Mouse (Mus musculus): ENCODE data around the gene Dnmt1.

Gene Dnmt1

GRCm38 (mm10) chr9:20976216-20976960 lies 16.7 kb upstream of the Dnmt1 start, which contains the start of gene S1pr2:
TSS of gene S1pr2 (minus strand) at chr9:20976781.
- DNase-seq = peak; percentile 80

- no peak for DNase-seq
Observed at GRCm38 (mm10) chr9:20975431-20976215, 15.9 kb upstream of the Dnmt1 start.

- DNase-seq = no peak
Observed at GRCm38 (mm10) chr9:20973682-20974075, 14.0 kb upstream of the Dnmt1 start.

DNA sequence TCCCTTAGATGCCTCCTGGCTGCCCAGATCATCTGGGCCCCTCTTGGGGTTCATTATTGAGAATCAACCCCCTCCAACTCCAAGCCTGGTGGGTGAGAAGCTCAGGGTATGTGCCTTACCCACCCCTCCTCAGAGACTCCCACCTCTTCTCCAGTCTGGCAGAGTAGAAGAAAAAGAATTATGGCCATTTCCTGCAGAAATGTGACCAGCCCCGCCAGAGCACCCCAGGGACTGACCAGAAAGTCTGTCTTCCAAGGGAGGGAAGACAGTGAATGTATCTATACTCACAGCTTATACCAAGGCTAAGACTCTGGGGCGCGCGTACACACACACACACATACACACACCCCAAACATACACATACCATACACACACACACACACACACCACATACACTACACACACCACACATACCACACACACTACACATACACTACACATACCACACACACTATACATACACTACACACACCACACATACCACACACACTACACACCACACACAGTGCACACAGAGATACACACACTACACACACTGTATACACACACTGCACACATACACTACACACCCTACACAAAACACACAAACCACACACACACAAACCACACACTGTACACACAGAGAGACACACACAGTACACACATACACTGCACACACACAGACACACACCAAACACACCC lies 13.5 kb upstream of the Dnmt1 start:
- no peak for DNase-seq

DNA sequence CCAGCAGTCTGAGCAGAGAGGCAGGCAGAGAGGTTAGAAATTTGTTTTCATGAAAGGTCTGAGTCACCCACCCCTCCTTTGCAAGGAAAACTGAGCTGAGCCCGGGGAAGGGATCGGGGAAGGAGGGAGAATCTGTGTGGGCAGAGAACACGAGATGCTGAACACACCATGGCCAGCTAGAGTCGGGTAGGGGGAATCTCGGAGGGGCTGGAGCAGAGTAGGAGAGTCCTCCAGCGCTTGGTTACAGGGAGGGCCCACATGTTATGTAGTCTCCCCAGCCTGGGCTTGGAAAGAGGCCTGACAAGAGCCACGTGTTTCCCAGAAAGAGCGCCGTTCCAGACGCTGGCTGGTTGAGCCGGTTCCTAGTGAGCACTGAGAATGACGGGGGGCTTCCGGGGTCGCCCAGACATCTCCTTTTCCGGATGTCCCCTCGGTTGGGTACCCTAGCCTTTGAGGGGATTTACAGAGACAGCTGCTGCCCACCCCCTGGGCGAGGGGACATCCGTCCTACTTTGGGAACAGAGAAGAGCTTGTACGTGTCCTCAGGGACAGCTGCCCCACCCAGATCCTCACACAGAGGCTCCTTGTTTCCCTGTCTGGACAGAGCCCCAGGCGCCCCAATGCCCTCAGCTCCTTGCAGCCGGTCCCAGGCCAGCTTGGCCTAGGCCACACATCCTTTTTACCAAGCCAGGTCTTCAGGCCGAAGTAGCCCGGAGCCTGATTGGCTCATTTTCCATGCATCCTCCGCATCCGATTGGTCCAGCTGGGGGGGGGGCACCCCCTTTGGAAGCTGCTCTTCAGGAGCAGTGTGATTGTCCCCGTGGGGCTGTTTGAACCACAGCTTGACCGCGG lies 12.7 kb upstream of the Dnmt1 start:
- peak; percentile 39 for DNase-seq

- DNase-seq = no peak
Observed at GRCm38 (mm10) chr9:20971751-20972140, 12.1 kb upstream of the Dnmt1 start.

- no peak for DNase-seq
Observed at GRCm38 (mm10) chr9:20966747-20967146, 7.1 kb upstream of the Dnmt1 start.

DNA sequence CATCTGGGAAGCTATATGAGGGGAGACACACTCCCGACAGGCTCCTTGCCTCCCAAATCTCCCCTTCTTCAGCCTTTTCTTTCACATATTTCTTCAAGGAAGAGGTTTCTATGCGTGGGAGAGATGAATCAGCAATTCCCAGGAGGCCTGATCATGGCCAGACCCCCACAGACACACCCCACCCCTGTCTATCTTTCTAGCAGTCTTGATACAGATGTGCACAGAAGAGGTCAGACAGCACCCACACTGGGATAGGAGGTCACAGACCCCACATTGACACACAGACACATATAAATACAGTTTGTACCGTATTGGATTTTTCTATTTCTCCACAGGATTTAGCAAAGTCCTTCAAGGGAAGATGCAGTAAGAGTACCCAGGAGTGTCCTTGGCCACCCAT lies 6.3 kb upstream of the Dnmt1 start:
- no peak for DNase-seq

GRCm38 (mm10) chr9:20965606-20966005 lies 5.9 kb upstream of the Dnmt1 start:
- DNase-seq = no peak

- DNase-seq = no peak
Observed at GRCm38 (mm10) chr9:20961557-20961956, 1.9 kb upstream of the Dnmt1 start.

GRCm38 (mm10) chr9:20956989-20957388 lies 2.7 kb downstream of the Dnmt1 start:
- no peak for DNase-seq

DNA sequence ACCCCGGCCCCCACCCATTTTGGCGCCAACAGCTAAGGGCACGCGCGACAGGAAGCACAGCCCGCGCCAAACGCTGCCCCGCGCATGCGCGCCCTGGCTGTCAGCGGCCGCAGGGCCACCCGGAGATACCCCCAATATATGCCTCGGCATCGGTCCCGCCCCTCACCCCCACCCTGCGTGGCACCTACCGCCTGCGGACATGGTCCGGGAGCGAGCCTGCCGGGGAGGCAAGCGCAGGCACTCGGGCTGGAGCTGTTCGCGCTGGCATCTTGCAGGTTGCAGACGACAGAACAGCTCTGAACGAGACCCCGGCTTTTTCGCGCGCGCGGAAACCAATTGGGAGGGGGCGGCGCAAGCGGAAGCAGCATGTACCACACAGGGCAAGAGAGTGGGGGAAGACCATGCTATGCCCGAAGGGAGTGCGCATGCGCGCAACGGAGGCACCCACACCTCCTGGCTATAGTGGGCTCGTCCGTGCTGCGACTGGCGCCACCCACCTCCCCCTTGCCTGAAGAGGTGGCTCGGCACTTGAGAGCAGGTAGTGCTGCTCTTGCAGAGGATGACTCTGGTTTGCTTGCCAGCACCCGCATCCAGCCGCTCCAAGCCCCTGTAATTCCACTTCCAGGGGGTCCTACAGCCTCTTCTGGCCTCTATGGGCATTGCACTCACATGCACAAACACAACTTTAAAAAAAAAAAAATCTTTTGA lies 7.0 kb downstream of the Dnmt1 start:
- peak; percentile 93 for DNase-seq

DNA sequence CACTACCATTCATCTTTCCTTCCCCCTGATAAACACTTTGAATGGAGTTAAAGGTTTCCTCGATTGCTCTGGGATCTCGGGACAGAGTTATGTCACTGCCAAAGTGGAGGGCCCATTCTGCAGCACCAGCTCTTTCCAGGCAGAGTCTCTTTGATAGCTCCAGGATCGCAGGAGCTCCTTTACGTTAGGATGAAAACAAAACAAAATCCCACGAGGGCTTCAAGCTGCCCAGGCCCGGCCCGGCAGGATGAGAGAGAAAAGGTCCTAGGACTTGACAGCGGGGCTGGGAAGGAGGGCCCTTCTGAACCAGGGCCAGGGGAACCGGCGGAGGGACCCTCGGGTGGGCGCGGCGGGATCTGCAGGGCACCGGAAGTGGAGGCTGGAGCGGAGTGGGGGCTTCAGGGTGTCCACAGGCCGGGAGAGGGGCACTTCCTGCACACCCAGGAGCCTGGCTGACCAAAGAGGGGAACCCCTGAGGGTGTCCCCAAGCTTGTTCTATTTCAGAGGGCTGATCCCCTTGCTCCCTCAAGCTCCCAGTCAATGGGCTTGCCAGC lies 7.6 kb downstream of the Dnmt1 start:
- DNase-seq = no peak

DNA sequence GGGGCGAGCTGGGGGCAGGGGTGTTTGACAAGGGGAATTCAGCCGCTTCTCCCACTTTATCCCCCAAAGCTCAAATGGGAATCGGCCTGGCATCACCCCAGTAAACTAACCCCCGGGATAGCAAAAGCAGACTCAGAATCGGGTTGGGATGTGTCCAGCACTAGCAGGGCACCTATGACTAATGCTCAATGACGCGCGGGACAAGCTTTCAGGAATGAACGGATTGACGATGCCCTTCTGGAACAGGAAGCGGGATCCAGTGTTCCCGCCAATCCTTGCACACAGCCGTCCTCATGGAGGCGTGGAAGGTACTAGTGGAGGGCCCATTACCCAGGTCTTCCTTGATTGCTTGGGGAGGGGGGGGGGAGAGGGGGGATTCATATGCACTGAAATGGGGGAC lies 8.2 kb downstream of the Dnmt1 start:
- DNase-seq = peak; percentile 19

DNA sequence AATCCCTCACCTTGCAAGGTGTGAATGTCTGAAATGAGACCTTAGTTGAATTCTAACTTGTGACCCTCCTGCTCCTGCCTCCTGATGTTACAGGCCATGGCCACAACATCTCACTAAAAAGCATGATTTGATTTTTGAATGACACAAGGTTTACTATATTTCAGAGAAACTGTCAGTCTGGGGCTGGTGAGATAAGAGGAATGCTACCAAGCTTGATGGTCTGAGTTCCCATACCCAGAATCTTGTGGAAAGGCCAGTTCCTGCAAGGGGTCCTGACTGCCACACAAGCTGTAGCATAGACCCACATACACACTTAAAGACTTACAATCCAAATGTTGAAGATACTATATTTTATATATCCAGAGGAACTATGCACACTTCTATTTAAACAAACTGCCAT lies 9.3 kb downstream of the Dnmt1 start:
- DNase-seq = no peak

DNA sequence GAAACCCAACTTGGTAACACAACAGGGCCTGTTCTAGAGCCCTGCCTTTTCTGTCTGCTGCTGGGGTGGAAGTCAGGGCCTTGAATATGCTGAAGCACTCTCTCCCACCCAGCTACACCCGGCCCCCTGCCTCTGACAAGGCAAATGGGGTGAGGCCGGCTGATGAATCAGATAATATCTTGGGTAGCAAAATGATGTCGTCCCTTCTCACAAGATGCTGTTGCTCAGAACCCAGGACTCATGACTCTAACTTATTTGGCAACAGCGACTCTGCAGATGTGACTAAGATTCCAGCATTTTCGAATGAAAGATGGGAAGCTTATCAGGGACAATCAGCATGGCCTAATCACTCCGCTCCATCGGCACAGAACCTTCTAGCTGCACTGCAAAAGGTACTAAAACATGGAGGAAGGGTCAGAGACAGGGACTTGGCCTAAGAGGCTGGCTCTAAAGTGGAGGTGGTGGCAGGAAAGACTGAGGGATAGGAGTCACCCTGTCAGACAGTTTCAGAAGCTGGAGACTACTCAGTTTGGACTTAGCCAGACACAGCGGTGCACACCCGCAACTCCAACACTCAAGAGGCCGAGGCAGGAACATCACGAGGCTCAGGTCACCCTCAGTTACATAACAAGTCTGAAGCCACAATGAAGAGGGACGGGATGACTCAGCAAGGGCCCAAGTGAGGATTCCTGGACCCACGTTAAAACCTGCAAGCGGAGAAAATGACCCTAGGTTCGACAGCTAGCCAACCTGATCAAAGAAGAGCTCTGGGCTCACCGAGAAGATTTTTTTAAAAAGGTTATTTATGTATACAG lies 13.4 kb downstream of the Dnmt1 start:
- no peak for DNase-seq

- no peak for DNase-seq
Observed at GRCm38 (mm10) chr9:20944697-20945370, 14.9 kb downstream of the Dnmt1 start.

DNA sequence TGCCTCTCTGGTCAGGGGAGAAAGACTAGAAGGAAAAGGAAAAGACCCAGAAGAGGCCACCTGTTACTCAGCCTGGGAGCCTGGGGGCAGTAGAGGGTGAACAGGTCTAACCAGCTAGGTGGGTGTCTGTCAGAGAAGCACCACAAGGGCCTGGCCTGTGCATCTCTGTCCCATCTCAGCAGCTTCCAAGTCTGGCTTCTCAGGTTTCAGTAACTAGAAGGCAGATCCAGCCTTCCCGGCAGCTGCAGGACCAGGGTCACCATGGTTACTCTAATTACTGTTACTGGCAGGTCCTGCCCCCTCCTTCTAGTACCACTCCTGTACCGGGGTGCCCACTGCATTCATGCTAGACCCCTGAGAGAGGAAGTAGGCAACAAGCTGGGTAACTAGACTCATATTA lies 15.8 kb downstream of the Dnmt1 start:
- DNase-seq = no peak

DNA sequence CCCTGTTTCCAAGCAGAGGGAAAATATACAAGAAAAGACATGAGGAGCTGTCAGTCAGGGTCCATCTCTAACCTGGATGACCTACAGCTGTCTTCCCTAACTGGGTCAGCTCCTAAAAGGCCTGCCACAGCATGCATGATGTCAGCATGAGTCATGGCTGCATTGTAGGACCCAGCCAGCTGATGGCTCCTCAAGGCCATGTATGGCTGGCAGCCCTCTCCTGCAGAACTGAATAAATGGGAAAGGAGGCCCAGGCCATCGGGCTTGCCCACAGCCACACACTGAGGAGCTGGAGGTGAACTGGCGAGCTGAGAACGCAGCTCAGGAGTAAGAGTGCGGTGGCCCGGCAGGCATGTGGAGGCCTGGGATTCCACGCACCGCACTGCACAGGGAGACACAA lies 16.3 kb downstream of the Dnmt1 start:
- DNase-seq = no peak

DNA sequence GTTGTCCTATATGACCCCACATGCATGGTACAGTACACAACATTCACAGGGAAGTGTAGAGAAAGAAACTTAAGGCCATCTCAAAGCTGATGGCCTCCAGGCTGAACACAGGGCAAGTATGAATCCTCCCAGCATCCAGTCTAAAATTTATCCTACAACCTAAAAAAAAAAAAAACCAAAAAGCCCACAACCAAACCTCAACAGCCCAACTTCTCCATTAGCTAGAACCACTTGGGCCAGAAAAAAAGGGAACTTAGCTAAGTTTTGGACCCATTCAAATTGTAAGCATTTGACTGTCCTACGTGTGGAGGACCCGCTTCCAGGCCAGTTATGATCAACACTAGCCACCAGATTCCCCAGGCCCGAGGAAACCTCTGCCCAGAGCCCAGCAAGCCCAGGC lies 36.4 kb downstream of the Dnmt1 start:
- DNase-seq = no peak
